Mouse (Mus musculus): ENCODE measurements around the gene Pdha1. TPM values are rescaled to one million over a fixed set of nuclear protein-coding genes. Genes with fewer than 3 reads are reported as not detected.

Gene Pdha1
- total RNA-seq, 2 experiments from 2014 or later, result 228 to 238 TPM

Other genes starting within 250 kb of the Pdha1 start
- 1 to 10 TPM; 1.4 to 1.5 TPM for gene Map3k15, start 150.0 kb downstream of the Pdha1 start, total RNA-seq (2021)